Mouse (Mus musculus): ENCODE measurements around the gene Tenm3.
"Not testable (repeated sequence)": the region's sequence is repeated elsewhere in the genome, so short reads cannot be mapped to it uniquely, and the experiment has no call there.

Gene Tenm3

GRCm38 (mm10) chr8:48202632-48203031 is 641.1 kb downstream of the Tenm3 start:
- DNase-seq (ENCODE audit: low spot score): no peak

- DNase-seq (ENCODE audit: low spot score): no peak
Observed at GRCm38 (mm10) chr8:48199171-48199570, 644.6 kb downstream of the Tenm3 start.

GRCm38 (mm10) chr8:48195971-48196370 is 647.8 kb downstream of the Tenm3 start:
- DNase-seq (ENCODE audit: low spot score): no peak

GRCm38 (mm10) chr8:48188586-48188985 is 655.2 kb downstream of the Tenm3 start:
- DNase-seq (ENCODE audit: low spot score): no peak

GRCm38 (mm10) chr8:48183758-48184157 is 660.0 kb downstream of the Tenm3 start:
- no peak for DNase-seq (ENCODE audit: low spot score)

- DNase-seq (ENCODE audit: low spot score): no peak
Observed at GRCm38 (mm10) chr8:48181000-48181399, 662.8 kb downstream of the Tenm3 start.

- not testable (repeated sequence) for DNase-seq (ENCODE audit: low spot score)
Observed at GRCm38 (mm10) chr8:48180146-48180545, 663.6 kb downstream of the Tenm3 start.

GRCm38 (mm10) chr8:48178993-48179392 is 664.8 kb downstream of the Tenm3 start:
- DNase-seq (ENCODE audit: low spot score): no peak

GRCm38 (mm10) chr8:48177876-48178275 is 665.9 kb downstream of the Tenm3 start:
- no peak for DNase-seq (ENCODE audit: low spot score)

Measured in urinary bladder, postnatal 14 days (tissue).